Mouse (Mus musculus) intestine, embryonic 15.5 days (tissue): ENCODE data around the gene Hoxd8. TPM values are rescaled to one million over a fixed set of nuclear protein-coding genes. Genes with fewer than 3 reads are reported as not detected.

Source experiments
- ATAC-seq: fragments of 200-750 bp; cut with Nextera tagmentation; 2 replicates; pipeline ENCODE4 v1.8.0; 2017; ENCODE audit warnings: moderate TSS enrichment, moderate library complexity
- H3K27ac ChIP-seq: fragments of 300-500 bp; sonication (generic); 2 replicates; pipeline ENCODE4 v1.5.1; 2015; ENCODE audit warnings: mild to moderate bottlenecking, inconsistent platforms
- H3K27me3 ChIP-seq: fragments of 300-500 bp; sonication (generic); replicated peaks from 2 replicates; pipeline ENCODE4 v1.6.1; 2015; ENCODE audit warnings: inconsistent platforms
- H3K36me3 ChIP-seq: fragments of 300-500 bp; sonication (generic); 2 replicates; pipeline ENCODE4 v1.6.1; 2015; ENCODE audit warnings: inconsistent platforms
- H3K4me1 ChIP-seq: fragments of 300-500 bp; sonication (generic); replicated peaks from 2 replicates; pipeline ENCODE4 v1.6.1; 2015; ENCODE audit warnings: inconsistent platforms
- H3K4me2 ChIP-seq: fragments of 300-500 bp; sonication (generic); replicated peaks from 2 replicates; pipeline ENCODE4 v1.6.1; 2015; ENCODE audit warnings: mild to moderate bottlenecking, inconsistent platforms
- H3K4me3 ChIP-seq: fragments of 300-500 bp; sonication (generic); replicated peaks from 2 replicates; pipeline ENCODE4 v1.5.1; 2015; ENCODE audit warnings: inconsistent platforms
- H3K9ac ChIP-seq: fragments of 300-500 bp; sonication (generic); 2 replicates; pipeline ENCODE4 v1.6.1; 2015; ENCODE audit warnings: inconsistent platforms
- H3K9me3 ChIP-seq: fragments of 300-500 bp; sonication (generic); 2 replicates; pipeline ENCODE4 v1.6.1; 2016; ENCODE audit warnings: inconsistent platforms
- WGBS: fragments of 180-500 bp; shearing (Covaris S2); methylation state at CpG from one replicate; pipeline ENCODE4 v1.1.7; 2015; 5-methylcytosine and 5-hydroxymethylcytosine counted together
- polyA plus RNA-seq: library from polyadenylated mRNA; unstranded; fragments of >200 nt; fragmentation: Nextera tagmentation; extraction: Ambion mirVana; gene quantifications from 2 replicates; pipeline ENCODE4 v1.2.1, GENCODE M21; 2015

Hoxd8 gene
- polyA plus RNA-seq, 1 experiment from 2014 or later, result 5.1 TPM

DNA sequence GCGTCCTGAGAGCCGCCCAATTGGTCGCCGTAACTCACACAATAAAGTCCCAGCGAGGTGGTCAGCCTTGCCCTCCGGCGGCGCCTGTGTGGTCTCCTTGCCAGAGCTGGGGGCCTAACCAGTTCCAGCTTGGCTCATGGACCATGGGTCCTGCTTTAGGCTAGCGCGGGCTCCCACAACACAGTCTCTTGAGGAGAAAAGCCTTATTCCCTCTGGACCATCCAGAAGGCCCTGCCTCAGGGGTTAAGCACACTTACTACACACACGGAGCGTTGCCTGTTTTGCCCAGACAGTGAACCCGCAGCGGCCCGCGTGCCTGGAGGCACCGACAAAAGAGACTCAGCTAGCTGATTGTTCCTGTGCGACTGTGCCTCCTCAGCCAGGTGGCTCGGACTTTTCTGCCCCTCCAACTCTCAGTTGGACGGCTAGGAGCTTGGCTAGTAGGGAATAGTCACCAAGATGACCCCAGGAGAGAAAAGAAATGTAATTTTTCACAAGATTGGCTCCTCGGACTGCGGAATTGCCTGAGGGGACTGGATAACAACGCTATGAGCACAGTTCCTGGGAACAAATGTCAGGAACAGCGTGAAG lies 30.5 kb upstream of the Hoxd8 start:
- 5% methylated on average over 24 of the region's 24 CpGs for WGBS
- Histone ChIP-seq H3K36me3 (no peaks in the 10 kb centered on the region), H3K4me2 (no peak overlapping the region), H3K9ac (no peak overlapping the region), H3K27me3 (peaks cover 90% of the 10 kb centered on the region), H3K4me1 (peaks cover 4% of the 10 kb centered on the region), H3K4me3 (no peak overlapping the region), H3K9me3 (no peaks in the 10 kb centered on the region), H3K27ac (no peak overlapping the region)
- ATAC-seq, result no peak

- no peak within 1 kb of the TSS for H3K4me3 ChIP-seq
- no peaks in the 10 kb centered on the region for H3K36me3 ChIP-seq
- H3K9ac ChIP-seq, result no peak within 1 kb of the TSS
- H3K9me3 ChIP-seq, result no peaks in the 10 kb centered on the region
- 5% methylated on average over 47 of the region's 47 CpGs for WGBS
- ATAC-seq, result no peak
- H3K27me3 ChIP-seq, result peaks cover 93% of the 10 kb centered on the region
- H3K4me2 ChIP-seq, result no peak within 1 kb of the TSS
- no peak within 1 kb of the TSS for H3K27ac ChIP-seq
- peaks cover 6% of the 10 kb centered on the region for H3K4me1 ChIP-seq
These were observed 29.3 kb upstream of the Hoxd8 start, which contains the start of gene Hoxd12 for GRCm38 (mm10) chr2:74674881-74675665. Gene Hoxd12 (plus strand): TSS chr2:74675013.

DNA sequence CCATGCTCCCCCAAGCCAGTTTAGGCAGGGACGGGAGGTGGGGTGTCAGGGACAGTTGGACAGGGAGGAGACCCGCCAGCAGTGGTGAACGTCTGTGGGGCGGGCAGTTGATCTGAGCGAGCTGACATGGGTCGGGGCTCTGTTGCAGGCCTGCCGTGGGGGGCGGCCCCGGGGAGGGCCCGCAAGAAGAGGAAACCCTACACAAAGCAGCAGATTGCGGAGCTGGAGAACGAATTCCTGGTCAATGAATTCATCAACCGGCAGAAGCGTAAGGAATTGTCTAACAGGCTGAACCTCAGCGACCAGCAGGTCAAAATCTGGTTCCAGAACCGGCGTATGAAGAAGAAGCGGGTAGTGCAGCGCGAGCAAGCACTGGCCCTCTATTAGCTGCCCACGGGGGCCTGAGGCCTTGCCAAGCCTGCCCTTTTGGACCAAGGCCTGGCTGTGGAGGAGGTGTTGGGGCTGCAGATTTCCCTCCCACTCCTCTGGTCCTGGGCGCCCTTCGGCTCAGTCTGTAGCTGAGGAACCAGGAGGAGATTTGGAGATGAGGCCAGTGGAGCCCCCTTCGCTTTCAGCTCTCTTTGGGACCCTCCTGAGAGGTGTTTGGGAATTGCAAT lies 28.6 kb upstream of the Hoxd8 start:
- H3K27ac ChIP-seq, result no peak overlapping the region
- no peaks in the 10 kb centered on the region for H3K36me3 ChIP-seq
- WGBS, result 8% methylated on average over 24 of the region's 24 CpGs
- no peaks in the 10 kb centered on the region for H3K9me3 ChIP-seq
- H3K9ac ChIP-seq, result no peak overlapping the region
- H3K4me3 ChIP-seq, result no peak overlapping the region
- no peak overlapping the region for H3K4me2 ChIP-seq
- H3K27me3 ChIP-seq, result peaks cover 95% of the 10 kb centered on the region
- H3K4me1 ChIP-seq, result peaks cover 6% of the 10 kb centered on the region
- ATAC-seq, result no peak

- Histone ChIP-seq H3K4me2 (no peak overlapping the region), H3K9me3 (no peaks in the 10 kb centered on the region), H3K27ac (no peak overlapping the region), H3K4me1 (peaks cover 6% of the 10 kb centered on the region), H3K27me3 (peaks cover 97% of the 10 kb centered on the region), H3K4me3 (no peak overlapping the region), H3K9ac (no peak overlapping the region), H3K36me3 (no peaks in the 10 kb centered on the region)
- 9% methylated on average over 9 of the region's 9 CpGs for WGBS
- ATAC-seq, result no peak
These were observed 27.9 kb upstream of the Hoxd8 start for GRCm38 (mm10) chr2:74676376-74677052.

DNA sequence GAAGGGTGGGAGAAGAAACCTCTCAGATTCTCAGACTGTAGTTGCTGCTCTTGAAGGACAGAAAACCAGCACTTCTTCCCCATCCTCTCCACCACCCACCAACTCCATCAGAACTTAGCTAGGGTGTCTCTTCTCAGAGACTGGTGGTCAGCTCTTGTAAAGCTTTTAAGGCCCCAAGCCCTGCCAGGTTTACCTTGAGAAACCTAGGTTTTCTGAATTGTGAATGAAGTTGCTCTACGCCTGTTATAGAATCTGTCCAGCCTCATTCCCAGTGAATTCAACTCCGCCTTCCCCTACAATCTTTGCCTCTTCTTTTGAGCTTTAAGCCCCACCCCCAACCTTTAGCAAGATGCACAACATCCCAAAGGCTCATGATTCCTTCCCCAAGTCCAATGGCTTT lies 27.3 kb upstream of the Hoxd8 start:
- H3K4me1 ChIP-seq, result peaks cover 12% of the 10 kb centered on the region

GRCm38 (mm10) chr2:74678891-74679595 lies 25.4 kb upstream of the Hoxd8 start, which contains the start of gene Hoxd11:
Gene Hoxd11 (plus strand): TSS chr2:74679557.
- Histone ChIP-seq H3K4me3 (peak within 1 kb of the TSS; percentile 16), H3K36me3 (no peaks in the 10 kb centered on the region), H3K4me2 (peak within 1 kb of the TSS; percentile 38), H3K9ac (no peak within 1 kb of the TSS), H3K4me1 (peaks cover 17% of the 10 kb centered on the region), H3K9me3 (no peaks in the 10 kb centered on the region), H3K27ac (0 out of 2 replicates have a peak within 1 kb of the TSS, but pooled peaks have one; percentile 11), H3K27me3 (peaks cover 99% of the 10 kb centered on the region)
- WGBS, result 3% methylated on average over 15 of the region's 15 CpGs
- ATAC-seq, result no peak

More for the DNA sequence above, 27.3 kb upstream of the Hoxd8 start:
- Histone ChIP-seq H3K27ac (no peak overlapping the region), H3K9ac (no peak overlapping the region), H3K36me3 (no peaks in the 10 kb centered on the region), H3K27me3 (peaks cover 97% of the 10 kb centered on the region), H3K9me3 (no peaks in the 10 kb centered on the region), H3K4me3 (no peak overlapping the region), H3K4me2 (no peak overlapping the region)
- WGBS, result 27% methylated on average over 2 of the region's 2 CpGs
- ATAC-seq, result no peak

GRCm38 (mm10) chr2:74679596-74679971 lies 24.8 kb upstream of the Hoxd8 start:
- no peak for ATAC-seq
- H3K36me3 ChIP-seq, result no peaks in the 10 kb centered on the region
- H3K4me2 ChIP-seq, result peak overlapping the region; percentile 38
- peaks cover 99% of the 10 kb centered on the region for H3K27me3 ChIP-seq
- no peak overlapping the region for H3K9ac ChIP-seq
- H3K27ac ChIP-seq, result 0 out of 2 replicates have a peak overlapping the region, but pooled peaks have one; percentile 11
- no peaks in the 10 kb centered on the region for H3K9me3 ChIP-seq
- peaks cover 17% of the 10 kb centered on the region for H3K4me1 ChIP-seq
- WGBS, result under 1% methylated on average over 26 of the region's 26 CpGs
- H3K4me3 ChIP-seq, result peak overlapping the region; percentile 16

DNA sequence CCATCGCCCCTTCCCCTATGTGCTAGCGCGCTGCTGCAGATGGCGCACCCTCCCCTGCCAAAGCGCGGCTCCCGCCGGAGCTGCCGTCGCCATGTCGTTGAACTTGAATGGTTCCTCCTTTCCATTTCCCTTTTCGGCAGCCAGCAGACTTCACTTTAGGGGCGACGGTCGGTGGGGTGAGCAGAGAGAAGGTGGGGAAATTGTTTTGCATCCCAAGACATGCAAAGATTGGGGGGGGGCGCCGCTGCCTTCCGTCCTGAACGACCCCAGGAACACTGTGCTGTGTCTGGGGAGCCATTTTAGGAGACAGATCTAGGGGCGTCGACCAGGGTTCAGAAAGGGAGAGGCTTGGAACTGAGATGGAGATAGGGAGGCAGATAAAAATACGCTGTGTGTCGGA lies 24.4 kb upstream of the Hoxd8 start:
- ATAC-seq, result no peak

DNA sequence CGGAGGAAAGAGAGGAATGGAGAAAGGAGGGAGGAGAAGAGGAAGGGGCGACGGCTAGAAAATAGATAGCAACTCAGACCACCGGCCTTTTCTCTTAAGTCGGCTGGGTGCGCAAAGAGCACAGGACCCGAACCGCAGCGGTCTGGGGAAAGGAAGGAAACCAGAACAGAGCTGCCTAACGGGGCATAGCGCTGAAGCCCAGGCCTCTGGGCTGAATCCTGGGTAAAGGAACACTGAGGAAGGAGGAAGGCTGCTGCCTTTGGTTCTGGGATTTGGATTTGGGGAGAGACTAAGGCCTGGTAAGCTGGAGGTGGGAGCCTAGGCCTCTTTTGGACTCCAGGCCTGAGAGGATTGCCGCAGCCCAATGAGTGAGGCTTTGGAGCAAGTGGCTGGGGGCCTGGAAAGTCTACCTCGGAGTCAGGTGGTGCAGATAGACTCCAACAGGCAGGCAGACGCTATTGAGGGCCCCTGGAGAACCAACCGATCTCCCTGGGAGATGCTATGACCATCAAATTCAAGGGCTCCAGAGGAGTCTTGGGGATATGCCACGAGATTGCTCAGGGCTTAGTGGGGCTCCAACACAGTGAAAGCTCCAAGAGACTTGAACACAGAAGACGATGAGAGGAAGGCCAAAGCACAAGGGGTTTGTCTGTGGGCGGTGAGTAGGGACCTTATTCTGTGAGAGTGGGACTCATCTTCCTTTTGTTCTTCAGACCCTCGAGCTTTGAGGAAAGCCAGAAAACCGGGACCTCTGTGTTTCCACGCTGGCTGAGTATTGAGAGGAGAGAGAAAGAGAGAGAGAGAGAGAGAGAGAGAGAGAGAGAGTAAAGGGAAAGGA lies 23.6 kb upstream of the Hoxd8 start:
- H3K36me3 ChIP-seq, result no peaks in the 10 kb centered on the region
- H3K9me3 ChIP-seq, result no peaks in the 10 kb centered on the region
- H3K4me3 ChIP-seq, result peak overlapping the region; percentile 16; the same call in 1 of the 2 replicates
- no peak for ATAC-seq
- 5% methylated on average over 21 of the region's 21 CpGs for WGBS
- no peak overlapping the region for H3K9ac ChIP-seq
- peaks cover 97% of the 10 kb centered on the region for H3K27me3 ChIP-seq
- 0 out of 2 replicates have a peak overlapping the region, but pooled peaks have one; percentile 3 for H3K4me2 ChIP-seq
- H3K27ac ChIP-seq, result no peak overlapping the region
- peaks cover 17% of the 10 kb centered on the region for H3K4me1 ChIP-seq

More for the DNA sequence above, 24.4 kb upstream of the Hoxd8 start:
- peaks cover 99% of the 10 kb centered on the region for H3K27me3 ChIP-seq
- peak overlapping the region; percentile 38 for H3K4me2 ChIP-seq
- 2% methylated on average over 23 of the region's 23 CpGs for WGBS
- no peak overlapping the region for H3K9ac ChIP-seq
- H3K27ac ChIP-seq, result 0 out of 2 replicates have a peak overlapping the region, but pooled peaks have one; percentile 11
- no peaks in the 10 kb centered on the region for H3K36me3 ChIP-seq
- H3K4me3 ChIP-seq, result peak overlapping the region; percentile 16
- no peaks in the 10 kb centered on the region for H3K9me3 ChIP-seq
- peaks cover 17% of the 10 kb centered on the region for H3K4me1 ChIP-seq

DNA sequence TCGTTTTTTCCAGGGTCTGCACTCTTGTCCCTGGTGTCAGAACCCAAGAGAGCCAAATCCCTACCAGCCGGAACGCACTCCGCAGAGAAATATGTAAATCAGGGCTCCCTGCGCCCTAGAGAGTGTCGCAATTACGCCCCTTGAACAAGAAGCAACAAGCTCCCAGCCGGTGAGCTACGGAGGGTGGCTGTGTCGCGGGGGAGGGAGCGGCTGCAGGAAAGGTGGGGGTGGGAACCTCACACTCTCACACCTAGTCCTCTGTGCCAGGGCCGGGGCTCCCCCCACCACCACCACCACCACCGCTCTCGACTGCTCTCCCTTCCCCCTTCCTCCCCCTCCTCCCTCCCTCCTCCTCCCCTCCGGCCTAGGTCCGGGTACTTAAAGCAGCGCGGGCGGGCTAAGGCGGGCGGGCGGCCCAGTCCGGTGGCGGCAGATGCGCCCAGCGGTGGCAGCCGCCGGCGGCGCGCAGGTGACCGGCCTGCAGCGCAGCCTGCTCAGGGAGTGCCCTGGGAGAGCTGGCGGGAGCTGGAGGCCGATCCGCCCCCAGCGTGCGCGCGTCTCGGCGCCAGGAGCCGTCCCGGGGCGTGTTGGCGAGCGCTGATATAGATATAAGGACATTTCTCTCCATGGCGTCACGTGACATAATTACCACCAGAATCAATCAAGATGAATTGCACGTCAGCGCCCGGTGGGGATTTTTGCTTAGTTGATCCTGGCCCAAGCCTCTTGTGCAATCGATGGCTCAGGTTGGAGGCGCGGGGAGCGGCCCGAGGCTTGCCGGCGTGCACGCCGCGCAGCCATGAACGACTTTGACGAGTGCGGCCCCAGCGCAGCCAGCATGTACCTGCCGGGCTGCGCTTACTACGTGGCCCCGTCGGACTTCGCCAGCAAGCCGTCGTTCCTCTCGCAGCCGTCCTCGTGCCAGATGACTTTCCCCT lies 22.6 kb upstream of the Hoxd8 start:
- Histone ChIP-seq H3K4me2 (peak overlapping the region; percentile 48), H3K9me3 (no peaks in the 10 kb centered on the region), H3K27me3 (peaks cover 92% of the 10 kb centered on the region), H3K9ac (0 out of 2 replicates have a peak overlapping the region, but pooled peaks have one; percentile 32), H3K27ac (no peak overlapping the region), H3K36me3 (no peaks in the 10 kb centered on the region), H3K4me1 (peaks cover 17% of the 10 kb centered on the region), H3K4me3 (peak overlapping the region; percentile 36)
- ATAC-seq, result peak; percentile 54
- WGBS, result under 1% methylated on average over 78 of the region's 78 CpGs
